Mouse (Mus musculus) neural tube, embryonic 14.5 days (tissue): Measurements from ENCODE around the gene Gm49355. TPM values are rescaled to one million over a fixed set of nuclear protein-coding genes. Genes with fewer than 3 reads are reported as not detected.

Experiments used
- ATAC-seq: fragments of 200-750 bp; cut with Nextera tagmentation; 2 replicates; pipeline ENCODE4 v1.8.0; 2017; ENCODE audit warnings: low read depth, mild to moderate bottlenecking, moderate TSS enrichment, moderate library complexity
- H3K27ac ChIP-seq: fragments of 300-500 bp; sonication (generic); 2 replicates; pipeline ENCODE4 v1.5.1; 2014; ENCODE audit warnings: low read depth, mild to moderate bottlenecking, control low read depth, low read length, moderate library complexity, mixed read lengths
- H3K27me3 ChIP-seq: fragments of 300-500 bp; sonication (generic); 2 replicates; pipeline ENCODE4 v1.6.1; 2014; ENCODE audit warnings: low read length; ENCODE audit not compliant: control insufficient read depth, insufficient read depth
- H3K36me3 ChIP-seq: fragments of 300-500 bp; sonication (generic); 2 replicates; pipeline ENCODE4 v1.6.1; 2014; ENCODE audit warnings: low read length, mixed read lengths; ENCODE audit not compliant: control insufficient read depth, insufficient read depth
- H3K4me1 ChIP-seq: fragments of 300-500 bp; sonication (generic); 2 replicates; pipeline ENCODE4 v1.6.1; 2014; ENCODE audit warnings: low read length; ENCODE audit not compliant: control insufficient read depth, insufficient read depth
- H3K4me2 ChIP-seq: fragments of 300-500 bp; sonication (generic); 2 replicates; pipeline ENCODE4 v1.6.1; 2014; ENCODE audit warnings: mild to moderate bottlenecking, low read depth, low read length, control low read depth
- H3K4me3 ChIP-seq: fragments of 300-500 bp; sonication (generic); 2 replicates; pipeline ENCODE4 v1.5.1; 2014; ENCODE audit warnings: low read depth, low read length, control low read depth, mixed read lengths
- H3K9ac ChIP-seq: fragments of 300-500 bp; sonication (generic); replicated peaks from 2 replicates; pipeline ENCODE4 v1.6.1; 2014; ENCODE audit warnings: low read depth, mild to moderate bottlenecking, control low read depth, low read length, mixed read lengths
- H3K9me3 ChIP-seq: fragments of 300-500 bp; sonication (generic); 2 replicates; pipeline ENCODE4 v1.6.1; 2016; ENCODE audit warnings: low read length; ENCODE audit not compliant: control insufficient read depth
- WGBS: fragments of 180-500 bp; shearing (Covaris S2); extraction: QIAGEN DNeasy Blood & Tissue Kit; methylation state at CpG from one replicate; pipeline ENCODE4 v1.1.7; 2014; 5-methylcytosine and 5-hydroxymethylcytosine counted together
- polyA plus RNA-seq: library from polyadenylated mRNA; unstranded; fragments of >200 nt; fragmentation: Nextera tagmentation; extraction: Ambion mirVana; gene quantifications from 2 replicates; pipeline ENCODE4 v1.2.1, GENCODE M21; 2014

Gm49355 gene
- polyA plus RNA-seq, 1 experiment from 2014 or later: 0.09 TPM

DNA sequence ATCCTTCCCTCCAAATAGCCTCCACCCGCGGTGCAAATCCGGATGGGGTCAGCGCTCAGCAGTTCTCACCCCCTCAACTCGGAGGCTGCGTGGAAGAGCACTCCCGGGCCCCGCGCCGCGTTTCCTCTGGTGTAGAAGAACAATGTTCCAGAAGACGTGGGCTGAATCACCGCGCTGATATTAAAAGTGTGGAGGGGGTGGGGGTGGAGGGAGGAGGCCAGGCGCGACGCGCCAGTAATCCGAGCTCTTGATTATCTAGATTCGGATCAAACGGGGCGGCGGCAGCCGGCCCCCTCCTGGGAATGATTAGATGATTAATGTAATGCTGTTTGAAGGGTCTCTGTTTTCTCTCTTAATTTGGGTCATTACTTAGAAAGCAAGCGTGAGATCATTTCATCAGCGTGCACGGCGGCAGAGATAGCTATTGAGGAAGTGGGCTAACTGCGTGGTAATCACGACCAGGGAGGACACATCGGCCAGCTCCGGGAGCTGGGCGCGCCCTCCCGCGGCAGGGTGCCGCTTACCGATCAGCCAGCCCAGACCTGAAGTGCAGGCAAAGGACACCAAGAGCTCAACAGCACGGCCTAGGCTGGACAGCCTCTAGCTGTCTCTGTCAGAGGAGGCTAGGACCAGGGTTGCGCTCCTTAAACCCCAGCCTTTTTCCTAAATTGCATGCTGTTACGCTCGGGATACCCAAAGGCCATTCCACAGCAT, 57.5 kb downstream of the Gm49355 start:
- no peak for ATAC-seq
- no peak overlapping the region for H3K4me2 ChIP-seq
- WGBS: under 1% methylated on average over 42 of the region's 42 CpGs

DNA sequence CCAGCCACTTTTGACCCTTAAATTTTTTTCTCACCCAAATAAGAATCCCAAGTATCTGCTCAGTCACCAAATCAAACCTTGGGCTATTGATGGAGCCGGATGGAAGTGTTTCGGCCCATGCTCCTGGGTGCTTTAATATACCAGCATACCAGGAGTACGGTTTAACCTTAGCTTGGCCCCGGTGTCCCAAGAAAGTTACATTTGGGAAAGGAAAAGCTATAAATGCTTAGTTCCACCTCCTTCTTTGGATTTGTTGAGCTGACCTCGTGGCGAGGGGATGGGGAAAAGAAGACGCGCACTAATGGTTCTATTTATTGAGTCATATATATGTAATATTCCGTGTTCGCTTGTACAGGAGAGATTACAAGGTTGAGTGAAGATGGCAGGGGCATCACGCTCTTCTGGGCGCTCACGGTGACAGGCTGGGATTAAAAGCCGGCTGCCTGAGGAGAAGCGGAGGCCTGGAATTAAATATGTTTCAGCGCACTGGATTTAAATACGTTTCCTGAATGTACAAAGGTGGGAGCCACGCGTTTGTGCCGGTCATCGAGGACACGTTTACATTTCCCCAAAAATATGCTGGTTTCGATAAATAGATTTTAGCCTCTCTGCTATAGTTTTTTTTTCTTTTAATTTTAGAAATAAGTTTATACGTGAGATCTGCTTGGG, 58.1 kb downstream of the Gm49355 start:
- WGBS: 4% methylated on average over 24 of the region's 24 CpGs
- Histone ChIP-seq H3K9ac (no peak overlapping the region), H3K4me2 (no peak overlapping the region), H3K4me1 (0 out of 2 replicates have a peak, but pooled peaks cover 10% of the 10 kb centered on the region), H3K4me3 (no peak overlapping the region), H3K36me3 (no peaks in the 10 kb centered on the region), H3K27me3 (peaks cover 76% of the 10 kb centered on the region), H3K9me3 (no peaks in the 10 kb centered on the region), H3K27ac (no peak overlapping the region)
- ATAC-seq: no peak

More for the DNA sequence above, 57.5 kb downstream of the Gm49355 start:
- 0 out of 2 replicates have a peak, but pooled peaks cover 10% of the 10 kb centered on the region for H3K4me1 ChIP-seq
- no peaks in the 10 kb centered on the region for H3K36me3 ChIP-seq
- no peak overlapping the region for H3K9ac ChIP-seq
- H3K4me3 ChIP-seq: no peak overlapping the region
- peaks cover 77% of the 10 kb centered on the region for H3K27me3 ChIP-seq
- H3K9me3 ChIP-seq: no peaks in the 10 kb centered on the region
- H3K27ac ChIP-seq: no peak overlapping the region

DNA sequence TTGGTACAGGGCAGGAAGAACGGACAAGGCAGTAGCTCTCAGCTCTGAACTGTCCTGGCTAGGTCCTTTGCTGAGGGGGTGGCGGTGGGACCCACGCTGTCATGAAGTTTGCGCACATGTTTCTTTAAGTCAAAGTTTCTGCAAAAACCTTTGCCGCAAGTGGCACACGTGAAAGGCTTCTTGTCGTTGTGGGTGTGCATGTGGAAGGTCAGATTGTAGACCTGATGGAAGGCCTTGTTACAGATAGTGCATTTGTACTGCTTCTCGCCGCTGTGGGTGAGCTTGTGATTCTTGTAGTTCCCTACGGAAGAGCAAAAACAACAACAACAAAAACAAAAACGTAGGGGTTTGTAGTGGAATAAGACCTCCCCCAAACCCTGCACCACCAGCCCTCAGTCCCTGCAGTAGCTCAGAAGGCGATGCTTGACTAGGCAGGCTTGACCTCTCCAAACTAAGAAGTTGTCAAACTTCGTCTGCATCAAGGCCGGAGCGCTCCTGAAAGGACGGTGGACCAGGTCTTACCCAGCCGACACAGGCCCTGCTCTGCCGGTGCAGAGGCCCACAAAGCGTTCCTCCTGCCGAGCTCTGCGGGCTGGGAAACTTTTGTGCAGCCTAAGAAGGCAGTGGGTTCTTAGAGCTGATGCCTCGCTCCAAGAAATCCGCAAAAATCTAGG, 58.8 kb downstream of the Gm49355 start:
- no peaks in the 10 kb centered on the region for H3K9me3 ChIP-seq
- ATAC-seq: no peak
- peaks cover 76% of the 10 kb centered on the region for H3K27me3 ChIP-seq
- H3K4me3 ChIP-seq: no peak overlapping the region
- H3K9ac ChIP-seq: no peak overlapping the region
- H3K4me1 ChIP-seq: 0 out of 2 replicates have a peak, but pooled peaks cover 10% of the 10 kb centered on the region
- WGBS: 3% methylated on average over 23 of the region's 23 CpGs
- no peak overlapping the region for H3K27ac ChIP-seq
- no peak overlapping the region for H3K4me2 ChIP-seq
- no peaks in the 10 kb centered on the region for H3K36me3 ChIP-seq

DNA sequence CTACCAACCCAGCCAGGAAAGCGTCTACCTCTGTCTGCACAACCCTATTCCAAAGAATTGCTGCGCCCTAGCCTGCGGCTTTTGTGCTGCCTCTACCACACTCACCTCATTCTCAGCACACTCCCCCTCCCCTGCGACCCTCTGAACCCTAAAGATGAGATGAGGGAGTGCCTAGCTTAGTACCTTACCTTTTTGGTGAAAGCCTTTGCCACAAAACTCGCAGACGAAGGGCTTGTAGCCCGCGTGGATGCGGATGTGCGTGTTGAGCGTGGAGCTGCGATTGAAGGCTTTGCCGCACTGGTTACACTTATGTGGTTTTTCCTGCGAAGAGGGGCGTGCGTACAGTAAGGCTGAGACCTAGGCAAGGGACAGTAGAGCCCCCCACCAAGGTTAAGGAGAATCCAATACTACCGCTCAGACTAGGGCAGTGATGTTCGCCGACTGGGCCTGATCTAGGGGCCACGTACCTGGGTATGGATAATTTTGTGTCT, 59.7 kb downstream of the Gm49355 start:
- no peak for ATAC-seq
- Histone ChIP-seq H3K4me1 (0 out of 2 replicates have a peak, but pooled peaks cover 10% of the 10 kb centered on the region), H3K27ac (no peak overlapping the region), H3K27me3 (peaks cover 81% of the 10 kb centered on the region), H3K9ac (no peak overlapping the region), H3K4me3 (no peak overlapping the region), H3K4me2 (no peak overlapping the region), H3K9me3 (no peaks in the 10 kb centered on the region), H3K36me3 (no peaks in the 10 kb centered on the region)
- WGBS: 1% methylated on average over 20 of the region's 20 CpGs

DNA sequence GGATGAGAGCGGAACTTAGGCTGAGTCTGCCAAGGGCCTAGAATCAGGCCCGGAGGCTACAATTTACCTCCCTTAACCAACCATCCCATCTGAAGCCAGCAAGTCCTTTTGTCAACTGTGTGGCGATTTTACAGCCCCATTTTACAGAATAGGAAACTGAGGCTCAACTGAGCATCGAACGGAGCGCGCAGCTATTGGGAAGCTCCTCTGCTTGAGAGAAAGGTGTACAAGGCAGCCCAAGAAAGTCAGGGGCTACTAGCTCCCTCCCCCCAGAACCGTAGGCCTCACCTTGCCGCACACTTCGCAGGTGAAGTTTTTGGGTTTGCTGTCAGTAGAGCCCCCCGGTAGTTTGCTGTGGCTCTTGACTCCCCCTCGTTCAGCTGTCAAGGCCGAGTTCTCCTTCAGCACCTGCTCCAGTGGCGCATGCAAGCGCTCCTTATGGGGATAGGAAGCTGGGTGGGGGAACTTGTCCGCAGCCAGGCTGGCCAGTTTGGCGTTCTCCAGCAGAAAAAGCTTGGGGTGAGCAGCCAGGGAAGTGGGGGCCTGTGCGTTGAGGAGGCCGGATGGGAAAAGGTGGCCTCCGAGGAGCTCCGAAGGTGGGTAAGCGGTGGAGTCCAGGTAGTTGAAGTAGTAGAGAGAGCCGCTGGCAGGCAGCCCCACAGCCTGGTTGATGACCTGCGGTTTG, 60.4 kb downstream of the Gm49355 start:
- Histone ChIP-seq H3K9ac (no peak overlapping the region), H3K4me3 (no peak overlapping the region), H3K27ac (no peak overlapping the region), H3K27me3 (peaks cover 86% of the 10 kb centered on the region), H3K4me1 (0 out of 2 replicates have a peak, but pooled peaks cover 10% of the 10 kb centered on the region), H3K9me3 (no peaks in the 10 kb centered on the region), H3K4me2 (no peak overlapping the region), H3K36me3 (no peaks in the 10 kb centered on the region)
- 3% methylated on average over 24 of the region's 24 CpGs for WGBS
- ATAC-seq: no peak

DNA sequence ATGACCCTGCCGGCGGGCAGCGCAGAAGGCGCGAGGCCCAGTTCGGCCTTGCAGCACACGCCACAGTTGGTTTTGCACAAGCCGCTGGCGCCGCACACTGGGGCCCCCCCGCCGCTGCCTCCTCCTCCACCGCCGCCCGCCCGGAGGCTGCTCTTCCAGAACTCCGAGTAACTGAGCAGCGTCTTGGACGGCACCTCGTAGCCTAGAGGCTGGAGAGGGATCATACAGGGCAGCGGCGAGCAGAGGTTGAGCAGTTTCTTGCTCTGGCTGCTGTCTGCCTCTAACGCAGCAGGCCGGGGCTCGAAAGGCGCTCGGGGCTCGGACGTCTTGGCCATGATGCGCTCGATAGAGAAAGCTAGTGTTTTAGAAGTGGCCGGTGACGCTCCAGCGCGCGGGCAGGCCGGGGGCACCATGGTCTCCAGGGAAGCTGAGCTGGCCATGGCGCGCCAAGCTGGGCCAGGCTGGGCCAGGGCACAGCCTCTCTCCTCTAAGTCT, 61.0 kb downstream of the Gm49355 start:
- 0 out of 2 replicates have a peak, but pooled peaks cover 10% of the 10 kb centered on the region for H3K4me1 ChIP-seq
- no peak overlapping the region for H3K4me3 ChIP-seq
- H3K36me3 ChIP-seq: no peaks in the 10 kb centered on the region
- H3K9me3 ChIP-seq: no peaks in the 10 kb centered on the region
- H3K27ac ChIP-seq: no peak overlapping the region
- H3K4me2 ChIP-seq: no peak overlapping the region
- ATAC-seq: no peak
- peaks cover 87% of the 10 kb centered on the region for H3K27me3 ChIP-seq
- 1% methylated on average over 39 of the region's 39 CpGs for WGBS
- no peak overlapping the region for H3K9ac ChIP-seq

DNA sequence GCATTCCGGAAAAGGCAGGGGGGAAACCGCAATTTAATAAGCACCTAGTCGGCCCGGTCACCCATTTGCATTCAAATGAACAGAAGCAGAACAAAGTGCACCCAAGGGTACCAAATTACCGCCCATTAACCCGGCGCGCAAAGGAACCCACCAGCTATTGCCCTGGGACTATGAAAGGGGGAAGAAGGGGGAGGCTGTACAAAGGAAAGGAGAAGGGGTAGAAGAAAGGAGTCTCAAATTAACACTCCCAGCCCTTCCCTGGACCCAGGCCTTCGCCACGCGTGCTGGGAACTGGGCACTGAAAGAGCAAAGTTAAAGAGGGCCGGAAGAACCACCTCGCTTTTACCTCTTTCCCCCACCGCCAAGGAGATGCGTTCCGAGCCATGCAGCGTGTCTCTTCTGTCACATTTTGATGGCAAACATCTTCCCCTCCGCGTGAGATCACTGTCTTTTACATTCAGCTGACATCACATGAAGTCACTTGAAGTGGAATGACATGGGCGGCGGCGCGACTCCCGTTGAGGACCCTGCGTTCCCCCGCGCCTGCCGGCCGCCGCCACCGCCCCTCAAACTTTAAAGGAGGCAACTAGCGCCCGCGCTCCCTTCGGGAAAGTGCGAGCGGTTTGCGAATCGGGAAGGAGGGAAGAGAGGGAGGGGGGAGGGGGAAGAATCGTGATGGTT, 61.6 kb downstream of the Gm49355 start:
- no peaks in the 10 kb centered on the region for H3K36me3 ChIP-seq
- no peak overlapping the region for H3K9ac ChIP-seq
- 0 out of 2 replicates have a peak, but pooled peaks cover 10% of the 10 kb centered on the region for H3K4me1 ChIP-seq
- no peak overlapping the region for H3K4me3 ChIP-seq
- H3K27ac ChIP-seq: no peak overlapping the region
- ATAC-seq: no peak
- no peaks in the 10 kb centered on the region for H3K9me3 ChIP-seq
- no peak overlapping the region for H3K4me2 ChIP-seq
- peaks cover 85% of the 10 kb centered on the region for H3K27me3 ChIP-seq
- under 1% methylated on average over 40 of the region's 40 CpGs for WGBS
